Mouse (Mus musculus) limb, embryonic 11.5 days (tissue): ENCODE measurements at regions not wholly inside any gene's neighbourhood (a gene's known extent, or its start where the extent isn't known, plus 50 kb on each side); places are given as distances from the start of the nearest gene placed in this dataset.

Experiments used
- ATAC-seq: fragments of 200-750 bp; cut with Nextera tagmentation; 2 replicates; pipeline ENCODE4 v1.8.0; 2017; ENCODE audit warnings: low read depth; ENCODE audit not compliant: insufficient number of reproducible peaks, low FRiP score, low TSS enrichment
- DNase-seq: peaks from one replicate; pipeline ENCODE4 v3.0.0-alpha.2; 2015; ENCODE audit warnings: low spot score
- H3K27ac ChIP-seq: fragments of 300-500 bp; sonication (generic); replicated peaks from 2 replicates; pipeline ENCODE4 v1.5.1; 2014; ENCODE audit warnings: low read depth, mild to moderate bottlenecking, low read length
- H3K27me3 ChIP-seq: fragments of 300-500 bp; sonication (generic); 2 replicates; pipeline ENCODE4 v1.6.1; 2014; ENCODE audit warnings: mild to moderate bottlenecking, low read length, mixed read lengths; ENCODE audit not compliant: control insufficient read depth, insufficient read depth
- H3K36me3 ChIP-seq: fragments of 300-500 bp; sonication (generic); 2 replicates; pipeline ENCODE4 v1.6.1; 2014; ENCODE audit warnings: mild to moderate bottlenecking, low read length, moderate library complexity, mixed read lengths; ENCODE audit not compliant: control insufficient read depth, insufficient read depth
- H3K4me1 ChIP-seq: fragments of 300-500 bp; sonication (generic); 2 replicates; pipeline ENCODE4 v1.6.1; 2014; ENCODE audit warnings: low read length, mixed read lengths; ENCODE audit not compliant: control insufficient read depth, insufficient read depth
- H3K4me2 ChIP-seq: fragments of 300-500 bp; sonication (generic); 2 replicates; pipeline ENCODE4 v1.6.1; 2014; ENCODE audit warnings: low read depth, mild to moderate bottlenecking, moderate library complexity; ENCODE audit not compliant: severe bottlenecking
- H3K4me3 ChIP-seq: fragments of 300-500 bp; sonication (generic); 2 replicates; pipeline ENCODE4 v1.5.1; 2014; ENCODE audit warnings: low read depth, low read length
- H3K9ac ChIP-seq: fragments of 300-500 bp; sonication (generic); 2 replicates; pipeline ENCODE4 v1.6.1; 2014; ENCODE audit warnings: mild to moderate bottlenecking, low read length
- H3K9me3 ChIP-seq: fragments of 300-500 bp; sonication (generic); 2 replicates; pipeline ENCODE4 v1.6.1; 2016; ENCODE audit warnings: low read length; ENCODE audit not compliant: control insufficient read depth
- WGBS: fragments of 180-500 bp; shearing (Covaris S2); extraction: QIAGEN DNeasy Blood & Tissue Kit; methylation state at CpG from one replicate; pipeline ENCODE4 v1.1.7; 2014; 5-methylcytosine and 5-hydroxymethylcytosine counted together

- DNase-seq (no peak), ATAC-seq (no peak)
- Histone ChIP-seq H3K27me3 (no peaks in the 10 kb centered on the region), H3K9me3 (no peaks in the 10 kb centered on the region; the same call in 1 of the 2 replicates), H3K4me2 (no peak overlapping the region), H3K4me1 (no peaks in the 10 kb centered on the region), H3K4me3 (no peak overlapping the region), H3K27ac (no peak overlapping the region), H3K36me3 (no peaks in the 10 kb centered on the region), H3K9ac (no peak overlapping the region)
- 72% methylated on average over 21 of the region's 21 CpGs for WGBS
Measured at GRCm38 (mm10) chr4:142517478-142518455, 278.6 kb upstream of the Kazn start.

GRCm38 (mm10) chr4:142514751-142515150 is 275.6 kb upstream of the Kazn start:
- no peak for DNase-seq
- no peak for ATAC-seq
- H3K9me3 ChIP-seq: no peaks in the 10 kb centered on the region; the same call in 1 of the 2 replicates
- H3K4me1 ChIP-seq: no peaks in the 10 kb centered on the region
- H3K27me3 ChIP-seq: no peaks in the 10 kb centered on the region
- H3K4me3 ChIP-seq: no peak overlapping the region
- 96% methylated on average over 4 of the region's 4 CpGs for WGBS
- no peaks in the 10 kb centered on the region for H3K36me3 ChIP-seq
- H3K4me2 ChIP-seq: no peak overlapping the region
- no peak overlapping the region for H3K9ac ChIP-seq
- no peak overlapping the region for H3K27ac ChIP-seq

GRCm38 (mm10) chr4:142509386-142509785 is 270.2 kb upstream of the Kazn start:
- Histone ChIP-seq H3K4me3 (no peak overlapping the region), H3K4me2 (no peak overlapping the region), H3K9me3 (no peaks in the 10 kb centered on the region; the same call in 1 of the 2 replicates), H3K4me1 (no peaks in the 10 kb centered on the region), H3K36me3 (no peaks in the 10 kb centered on the region), H3K27me3 (no peaks in the 10 kb centered on the region), H3K27ac (no peak overlapping the region), H3K9ac (no peak overlapping the region)
- WGBS: 93% methylated on average over 2 of the region's 2 CpGs
- no peak for ATAC-seq
- no peak for DNase-seq

- DNase-seq: no peak
- no peaks in the 10 kb centered on the region for H3K9me3 ChIP-seq
- 13% methylated on average over 12 of the region's 13 CpGs for WGBS
- H3K4me3 ChIP-seq: no peak overlapping the region
- no peak overlapping the region for H3K27ac ChIP-seq
- H3K4me1 ChIP-seq: no peaks in the 10 kb centered on the region
- no peak overlapping the region for H3K4me2 ChIP-seq
- ATAC-seq: no peak
- H3K36me3 ChIP-seq: no peaks in the 10 kb centered on the region
- H3K27me3 ChIP-seq: no peaks in the 10 kb centered on the region
- H3K9ac ChIP-seq: no peak overlapping the region
Measured at GRCm38 (mm10) chr4:142506383-142507211, 267.4 kb upstream of the Kazn start.

- H3K27ac ChIP-seq: no peak overlapping the region
- 92% methylated on average over 15 of the region's 15 CpGs for WGBS
- H3K27me3 ChIP-seq: no peaks in the 10 kb centered on the region
- no peaks in the 10 kb centered on the region for H3K4me1 ChIP-seq
- DNase-seq (no peak), ATAC-seq (no peak)
- H3K9me3 ChIP-seq: no peaks in the 10 kb centered on the region
- H3K4me3 ChIP-seq: no peak overlapping the region
- H3K9ac ChIP-seq: no peak overlapping the region
- no peaks in the 10 kb centered on the region for H3K36me3 ChIP-seq
- no peak overlapping the region for H3K4me2 ChIP-seq
Measured at GRCm38 (mm10) chr4:142503761-142504160, 264.6 kb upstream of the Kazn start.

GRCm38 (mm10) chr4:142501177-142501576 is 262.0 kb upstream of the Kazn start:
- no peak overlapping the region for H3K27ac ChIP-seq
- no peak for DNase-seq
- H3K9ac ChIP-seq: no peak overlapping the region
- H3K4me2 ChIP-seq: no peak overlapping the region
- no peaks in the 10 kb centered on the region for H3K36me3 ChIP-seq
- H3K9me3 ChIP-seq: no peaks in the 10 kb centered on the region
- peaks cover 6% of the 10 kb centered on the region; the same call in 1 of the 2 replicates for H3K4me1 ChIP-seq
- H3K4me3 ChIP-seq: no peak overlapping the region
- H3K27me3 ChIP-seq: no peaks in the 10 kb centered on the region; the same call in 1 of the 2 replicates
- ATAC-seq: no peak
- WGBS: 58% methylated on average over 8 of the region's 8 CpGs

- Histone ChIP-seq H3K4me2 (no peak overlapping the region), H3K4me1 (peaks cover 6% of the 10 kb centered on the region; the same call in 1 of the 2 replicates), H3K36me3 (no peaks in the 10 kb centered on the region), H3K4me3 (no peak overlapping the region), H3K27ac (no peak overlapping the region), H3K9ac (no peak overlapping the region), H3K9me3 (no peaks in the 10 kb centered on the region), H3K27me3 (no peaks in the 10 kb centered on the region; the same call in 1 of the 2 replicates)
- DNase-seq: no peak
- ATAC-seq: no peak
- 69% methylated on average over 7 of the region's 7 CpGs for WGBS
Measured at GRCm38 (mm10) chr4:142500541-142500940, 261.3 kb upstream of the Kazn start.

- no peak for DNase-seq
- no peaks in the 10 kb centered on the region for H3K9me3 ChIP-seq
- H3K36me3 ChIP-seq: no peaks in the 10 kb centered on the region
- WGBS: 43% methylated on average over 12 of the region's 12 CpGs
- ATAC-seq: no peak
- H3K4me1 ChIP-seq: peaks cover 6% of the 10 kb centered on the region; the same call in 1 of the 2 replicates
- no peak overlapping the region for H3K4me2 ChIP-seq
- H3K27ac ChIP-seq: no peak overlapping the region
- no peak overlapping the region for H3K4me3 ChIP-seq
- no peaks in the 10 kb centered on the region; the same call in 1 of the 2 replicates for H3K27me3 ChIP-seq
- H3K9ac ChIP-seq: no peak overlapping the region
Measured at GRCm38 (mm10) chr4:142496605-142497004, 257.4 kb upstream of the Kazn start.
